Mouse (Mus musculus) lung, postnatal 0 days (tissue): Measurements from ENCODE around the gene Glra3. TPM values are rescaled to one million over a fixed set of nuclear protein-coding genes. Genes with fewer than 3 reads are reported as not detected.
A peak's percentile ranks its signal among the peaks of the same experiment; 100 is the strongest.

Experiments used
- ATAC-seq: fragments of 200-750 bp; cut with Nextera tagmentation; 2 replicates; pipeline ENCODE4 v1.8.0; 2017; ENCODE audit warnings: moderate library complexity
- DNase-seq: peaks from one replicate; pipeline ENCODE4 v3.0.0-alpha.2; 2016; ENCODE audit warnings: low spot score
- H3K27ac ChIP-seq: fragments of 300-500 bp; sonication (generic); 2 replicates; pipeline ENCODE4 v1.5.1; 2014; ENCODE audit warnings: antibody characterized with exemption, mild to moderate bottlenecking, low read length, mixed read lengths
- H3K27me3 ChIP-seq: fragments of 300-500 bp; sonication (generic); replicated peaks from 2 replicates; pipeline ENCODE4 v1.6.1; 2014; ENCODE audit warnings: low read length, mixed read lengths; ENCODE audit not compliant: insufficient read depth
- H3K36me3 ChIP-seq: fragments of 300-500 bp; sonication (generic); 2 replicates; pipeline ENCODE4 v1.6.1; 2014; ENCODE audit warnings: low read length, mixed read lengths; ENCODE audit not compliant: insufficient read depth
- H3K4me1 ChIP-seq: fragments of 300-500 bp; sonication (generic); 2 replicates; pipeline ENCODE4 v1.6.1; 2014; ENCODE audit warnings: antibody characterized with exemption, low read depth, low read length, mixed read lengths; ENCODE audit not compliant: insufficient read depth
- H3K4me2 ChIP-seq: fragments of 300-500 bp; sonication (generic); replicated peaks from 2 replicates; pipeline ENCODE4 v1.6.1; 2014; ENCODE audit warnings: low read depth, mild to moderate bottlenecking, low read length, moderate library complexity, mixed read lengths
- H3K4me3 ChIP-seq: fragments of 300-500 bp; sonication (generic); 2 replicates; pipeline ENCODE4 v1.5.1; 2014; ENCODE audit warnings: low read depth, low read length
- H3K9ac ChIP-seq: fragments of 300-500 bp; sonication (generic); replicated peaks from 2 replicates; pipeline ENCODE4 v1.6.1; 2014; ENCODE audit warnings: low read depth, mild to moderate bottlenecking
- H3K9me3 ChIP-seq: fragments of 300-500 bp; sonication (generic); 2 replicates; pipeline ENCODE4 v1.6.1; 2016; ENCODE audit warnings: low read length, mixed read lengths
- CTCF ChIP-seq: IDR thresholded peaks from 2 replicates; pipeline ENCODE4 v1.5.1; 2016; ENCODE audit warnings: antibody characterized with exemption, mild to moderate bottlenecking
- EP300 ChIP-seq: IDR thresholded peaks from 2 replicates; pipeline ENCODE4 v1.6.1; 2016; ENCODE audit warnings: antibody characterized with exemption, mild to moderate bottlenecking, control low read depth
- WGBS: fragments of 180-500 bp; shearing (Covaris S2); extraction: QIAGEN DNeasy Blood & Tissue Kit; methylation state at CpG from one replicate; pipeline ENCODE4 v1.1.7; 2014; 5-methylcytosine and 5-hydroxymethylcytosine counted together
- polyA plus RNA-seq: library from polyadenylated mRNA; unstranded; fragments of >200 nt; fragmentation: Nextera tagmentation; extraction: Ambion mirVana; gene quantifications from 2 replicates; pipeline ENCODE4 v1.2.1, GENCODE M21; 2015

Gene Glra3
- not detected in 2 replicates for polyA plus RNA-seq

- H3K36me3 ChIP-seq, result no peaks in the 10 kb centered on the region
- 16% methylated on average over 11 of the region's 11 CpGs for WGBS
- H3K4me1 ChIP-seq, result no peaks in the 10 kb centered on the region
- no peak within 1 kb of the TSS for H3K27ac ChIP-seq
- H3K4me3 ChIP-seq, result no peak within 1 kb of the TSS
- ATAC-seq, result no peak
- no peaks in the 10 kb centered on the region for H3K9me3 ChIP-seq
- TF ChIP-seq CTCF, result no peak
- no peak for TF ChIP-seq EP300
- no peaks in the 10 kb centered on the region for H3K27me3 ChIP-seq
- no peak for DNase-seq
- no peak within 1 kb of the TSS for H3K4me2 ChIP-seq
- H3K9ac ChIP-seq, result no peak within 1 kb of the TSS
Observed at GRCm38 (mm10) chr8:55939870-55940525, at the start of gene Glra3. TSS of gene Glra3 (plus strand) at chr8:55940460.

DNA sequence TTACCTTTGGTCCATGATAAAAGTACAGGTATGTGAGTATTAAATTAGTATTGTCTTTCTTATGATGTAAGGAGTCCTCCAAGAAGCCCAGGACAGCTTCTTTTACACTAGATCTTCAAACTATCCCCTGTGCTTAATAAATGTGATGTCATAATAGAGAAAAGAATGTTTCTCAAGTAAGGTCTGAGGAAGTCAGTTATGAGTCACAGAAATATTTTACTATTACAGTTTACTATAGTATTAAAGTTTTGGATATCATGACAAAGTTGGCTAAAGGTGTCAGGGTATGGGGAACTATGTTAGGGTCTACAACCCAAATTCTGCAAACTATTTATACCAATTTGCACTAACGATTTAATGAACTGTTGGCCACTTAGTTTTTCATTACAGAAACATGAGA, 33.4 kb upstream of the Glra3 start, which contains the start of gene Adam29:
Gene Adam29 (minus strand): TSS at position 101 of the 400 bp plus-strand sequence.
- H3K36me3 ChIP-seq, result no peaks in the 10 kb centered on the region
- TF ChIP-seq EP300 (no peak), CTCF (no peak)
- no peak within 1 kb of the TSS for H3K9ac ChIP-seq
- ATAC-seq (no peak), DNase-seq (no peak)
- no peaks in the 10 kb centered on the region for H3K9me3 ChIP-seq
- no peak within 1 kb of the TSS for H3K27ac ChIP-seq
- no peak within 1 kb of the TSS for H3K4me2 ChIP-seq
- H3K4me3 ChIP-seq, result no peak within 1 kb of the TSS
- H3K27me3 ChIP-seq, result no peaks in the 10 kb centered on the region
- no peaks in the 10 kb centered on the region for H3K4me1 ChIP-seq
- WGBS, result 69% methylated on average over 1 of the region's 1 CpGs

- peak; percentile 48 for DNase-seq
- Histone ChIP-seq H3K27me3 (no peaks in the 10 kb centered on the region), H3K27ac (no peak overlapping the region), H3K4me1 (no peaks in the 10 kb centered on the region), H3K9ac (no peak overlapping the region), H3K4me2 (no peak overlapping the region), H3K4me3 (no peak overlapping the region), H3K9me3 (no peaks in the 10 kb centered on the region), H3K36me3 (no peaks in the 10 kb centered on the region)
- 3% methylated on average over 8 of the region's 8 CpGs for WGBS
- no peak for TF ChIP-seq EP300
- no peak for TF ChIP-seq CTCF
- ATAC-seq, result no peak
Observed at GRCm38 (mm10) chr8:55940526-55940880, 243 bp downstream of the Glra3 start.

DNA sequence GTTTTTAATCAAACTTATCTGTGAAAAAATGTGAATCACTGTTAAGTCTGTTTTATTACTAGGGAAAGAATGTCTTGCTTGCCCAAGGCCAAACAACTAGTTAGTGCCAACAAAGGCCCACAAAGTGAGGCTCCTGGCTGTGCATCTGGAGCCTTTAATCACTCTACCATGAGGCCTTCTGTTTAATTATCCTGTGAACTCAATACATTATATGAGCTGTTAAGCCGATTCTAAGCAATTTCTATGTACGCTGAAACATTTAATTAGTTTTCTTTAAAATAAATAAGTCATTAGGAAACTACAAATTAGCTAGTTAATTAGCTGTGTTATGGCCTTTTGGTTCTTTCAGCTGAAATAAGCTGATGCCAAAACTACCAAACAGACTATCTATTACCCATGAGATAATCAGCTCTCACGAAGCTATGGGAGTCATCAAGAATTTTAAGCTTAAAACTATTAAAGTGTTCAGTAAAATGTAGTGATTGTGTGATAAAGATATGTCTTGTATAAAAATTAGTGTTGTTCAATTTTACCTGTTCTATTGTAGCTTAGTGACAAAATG, 24.6 kb downstream of the Glra3 start:
- WGBS, result 69% methylated on average over 3 of the region's 3 CpGs
- no peak for ATAC-seq

GRCm38 (mm10) chr8:55997859-55998258, 57.6 kb downstream of the Glra3 start:
- H3K27me3 ChIP-seq, result no peaks in the 10 kb centered on the region
- H3K36me3 ChIP-seq, result no peaks in the 10 kb centered on the region
- H3K9ac ChIP-seq, result no peak overlapping the region
- TF ChIP-seq EP300, result no peak
- TF ChIP-seq CTCF, result no peak
- H3K4me3 ChIP-seq, result no peak overlapping the region
- no peaks in the 10 kb centered on the region for H3K4me1 ChIP-seq
- DNase-seq, result no peak
- WGBS, result 54% methylated on average over 3 of the region's 3 CpGs
- no peaks in the 10 kb centered on the region for H3K9me3 ChIP-seq
- ATAC-seq, result no peak
- H3K27ac ChIP-seq, result no peak overlapping the region
- no peak overlapping the region for H3K4me2 ChIP-seq

More for the DNA sequence above, 24.6 kb downstream of the Glra3 start:
- DNase-seq, result no peak
- no peaks in the 10 kb centered on the region for H3K9me3 ChIP-seq
- H3K4me1 ChIP-seq, result no peaks in the 10 kb centered on the region
- no peak overlapping the region for H3K4me3 ChIP-seq
- no peaks in the 10 kb centered on the region for H3K27me3 ChIP-seq
- TF ChIP-seq EP300, result no peak
- no peak for TF ChIP-seq CTCF
- H3K9ac ChIP-seq, result no peak overlapping the region
- H3K27ac ChIP-seq, result no peak overlapping the region
- H3K36me3 ChIP-seq, result no peaks in the 10 kb centered on the region
- H3K4me2 ChIP-seq, result no peak overlapping the region

DNA sequence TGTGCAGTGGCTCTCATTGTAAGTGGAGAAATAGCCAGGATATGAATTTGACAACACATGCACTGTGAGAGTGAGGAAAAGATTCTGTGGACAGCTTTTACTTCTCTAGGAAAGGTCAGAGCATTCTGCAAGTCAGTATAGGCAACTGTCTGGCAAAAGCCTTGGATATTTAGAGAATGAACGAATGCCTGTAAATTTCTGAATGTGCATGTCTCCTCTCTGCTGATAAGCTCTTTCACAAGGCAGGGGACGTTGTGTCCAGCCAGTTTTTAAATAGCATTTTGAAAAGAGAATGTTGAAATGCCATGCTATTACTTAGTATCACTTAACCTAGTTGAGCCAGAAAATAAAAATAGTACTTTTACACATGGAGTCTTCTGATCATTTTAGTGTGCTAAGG, 114.1 kb downstream of the Glra3 start:
- 36% methylated on average over 2 of the region's 2 CpGs for WGBS
- H3K4me3 ChIP-seq, result no peak overlapping the region
- peak; percentile 83 for DNase-seq
- no peak overlapping the region for H3K4me2 ChIP-seq
- H3K9ac ChIP-seq, result no peak overlapping the region
- TF ChIP-seq EP300 (peak; percentile 68), CTCF (no peak)
- no peaks in the 10 kb centered on the region for H3K9me3 ChIP-seq
- ATAC-seq, result peak; percentile 62
- no peaks in the 10 kb centered on the region for H3K36me3 ChIP-seq
- H3K27ac ChIP-seq, result no peak overlapping the region
- H3K4me1 ChIP-seq, result no peaks in the 10 kb centered on the region
- H3K27me3 ChIP-seq, result no peaks in the 10 kb centered on the region
